Mouse (Mus musculus): ENCODE measurements around the gene Fam241b. TPM values are rescaled to one million over a fixed set of nuclear protein-coding genes. Genes with fewer than 3 reads are reported as not detected.
A peak's percentile ranks its signal among the peaks of the same experiment; 100 is the strongest.

Fam241b gene
- total RNA-seq, 2 experiments from 2014 or later = not detected

- ATAC-seq (ENCODE audit: poor library complexity, severe bottlenecking) = peak; percentile 83
These were observed 10.9 kb downstream of the Fam241b start, which contains the start of gene Neurog3 for GRCm38 (mm10) chr10:62132691-62133281. Gene Neurog3, plus strand, starts transcription at chr10:62133090.

DNA sequence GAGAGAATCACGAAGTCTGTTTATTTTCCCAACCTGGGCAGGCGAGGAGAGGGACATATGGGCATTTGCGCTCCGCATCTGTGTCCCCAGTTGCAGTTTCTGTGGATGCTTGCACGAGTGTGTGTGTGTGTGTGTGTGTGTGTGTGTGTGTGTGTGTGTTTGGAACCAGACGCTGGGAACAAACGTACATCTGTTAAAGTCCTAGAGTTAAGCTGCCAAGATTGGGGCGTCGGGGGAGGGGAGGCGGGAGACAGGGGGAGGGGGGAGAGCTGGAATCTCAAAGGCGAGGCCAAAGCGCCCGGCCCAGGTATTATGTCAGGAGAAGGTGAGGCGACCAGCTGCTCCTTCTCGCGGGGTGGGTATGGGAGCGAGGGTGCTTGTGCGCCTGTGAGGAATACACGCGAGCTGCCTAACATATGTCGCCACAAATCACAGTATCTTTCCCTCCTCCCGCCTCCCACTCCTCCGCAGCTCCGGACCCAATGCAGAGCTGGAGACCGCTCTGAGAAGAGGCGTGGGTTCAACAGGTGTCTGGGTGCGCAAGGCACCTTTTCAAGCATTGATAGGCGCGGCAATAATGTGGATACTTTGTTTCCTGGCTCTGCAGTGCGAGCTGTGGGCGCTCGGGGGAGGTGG is 15.3 kb downstream of the Fam241b start:
- no peak for ATAC-seq (ENCODE audit: poor library complexity, severe bottlenecking)

- ATAC-seq (ENCODE audit: poor library complexity, severe bottlenecking) = no peak
These were observed 15.9 kb downstream of the Fam241b start for GRCm38 (mm10) chr10:62127711-62128231.

GRCm38 (mm10) chr10:62127137-62127536 is 16.6 kb downstream of the Fam241b start:
- no peak for ATAC-seq (ENCODE audit: poor library complexity, severe bottlenecking)

- no peak for ATAC-seq (ENCODE audit: poor library complexity, severe bottlenecking)
These were observed 29.7 kb downstream of the Fam241b start for GRCm38 (mm10) chr10:62113865-62114647.

DNA sequence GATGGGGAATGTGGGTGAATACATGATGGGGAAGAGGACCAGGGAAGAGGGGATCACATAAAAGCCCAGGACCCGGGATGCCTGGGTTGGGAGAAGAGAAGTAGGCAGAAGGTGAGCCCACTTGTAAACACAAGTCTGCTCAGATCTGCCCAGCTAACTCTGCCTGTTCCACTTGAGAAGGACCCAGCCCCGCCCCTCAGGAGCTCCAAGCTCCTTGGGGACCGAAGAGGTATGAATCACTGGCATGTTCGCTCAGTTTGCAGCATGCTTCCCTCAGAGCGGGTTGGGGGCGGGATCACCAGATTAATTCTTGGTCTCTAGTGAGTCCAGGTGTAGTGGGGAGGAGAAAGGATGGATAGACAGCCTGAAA is 32.5 kb downstream of the Fam241b start:
- ATAC-seq (ENCODE audit: poor library complexity, severe bottlenecking) = 0 out of 2 replicates have a peak, but pooled peaks have one; percentile 12

- peak; percentile 97 for ATAC-seq (ENCODE audit: poor library complexity, severe bottlenecking)
These were observed 33.1 kb downstream of the Fam241b start for GRCm38 (mm10) chr10:62110504-62111206.

DNA sequence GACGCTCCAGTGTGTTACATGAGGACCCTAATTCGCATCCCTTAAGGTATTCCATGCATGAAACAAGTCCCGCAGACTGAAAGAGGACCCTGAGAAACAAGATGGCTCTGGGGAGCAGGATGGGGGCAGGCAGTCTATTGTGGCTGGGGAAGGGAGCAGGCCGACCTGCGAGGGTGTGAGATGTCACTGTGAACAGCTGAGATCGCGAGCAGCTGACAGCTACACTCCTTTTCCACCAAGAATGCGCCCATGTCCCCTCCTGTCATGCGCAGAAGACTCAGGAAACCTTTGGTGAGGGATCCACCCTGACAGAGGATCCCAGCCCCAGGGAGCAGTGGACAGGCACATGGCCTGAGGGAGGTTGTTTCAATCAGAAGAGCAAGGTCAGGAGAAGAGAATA is 36.7 kb downstream of the Fam241b start:
- no peak for ATAC-seq (ENCODE audit: poor library complexity, severe bottlenecking)

DNA sequence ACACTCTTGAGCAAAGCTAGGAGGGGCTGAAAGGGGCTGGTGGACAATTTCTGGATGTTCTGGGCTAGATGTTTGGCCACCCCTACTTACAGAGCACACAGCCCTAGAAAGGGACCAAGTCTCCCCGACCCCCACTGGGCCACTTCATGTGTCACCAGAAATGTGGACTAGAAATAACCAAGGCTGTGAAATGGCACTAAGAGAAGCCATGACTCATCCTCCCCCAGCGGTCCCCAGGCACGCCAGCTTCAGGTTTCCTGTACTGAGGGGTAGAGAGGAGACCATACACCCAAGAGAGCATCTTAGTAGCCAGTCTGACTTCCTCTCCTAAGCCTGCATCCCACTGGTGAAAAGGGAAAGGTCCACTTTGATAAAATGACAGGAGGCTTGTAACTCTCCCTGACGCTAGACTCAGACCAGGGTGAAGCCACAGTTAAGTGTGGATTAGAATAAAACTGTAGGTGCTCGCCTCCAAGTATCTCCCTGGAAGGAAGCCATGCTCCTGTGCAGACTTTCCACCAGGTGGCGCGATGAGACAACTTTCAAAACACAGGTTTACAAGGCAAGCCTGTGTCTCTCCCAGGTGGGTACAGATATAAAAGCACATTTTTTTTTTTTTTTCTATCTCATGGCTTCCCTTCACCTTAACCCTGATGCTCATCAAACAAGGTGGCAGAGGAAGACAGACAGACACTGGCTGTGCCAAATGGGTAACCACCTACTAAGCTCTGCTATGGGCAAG is 38.7 kb downstream of the Fam241b start:
- ATAC-seq (ENCODE audit: poor library complexity, severe bottlenecking) = peak; percentile 61; the same call in 1 of the 2 replicates

DNA sequence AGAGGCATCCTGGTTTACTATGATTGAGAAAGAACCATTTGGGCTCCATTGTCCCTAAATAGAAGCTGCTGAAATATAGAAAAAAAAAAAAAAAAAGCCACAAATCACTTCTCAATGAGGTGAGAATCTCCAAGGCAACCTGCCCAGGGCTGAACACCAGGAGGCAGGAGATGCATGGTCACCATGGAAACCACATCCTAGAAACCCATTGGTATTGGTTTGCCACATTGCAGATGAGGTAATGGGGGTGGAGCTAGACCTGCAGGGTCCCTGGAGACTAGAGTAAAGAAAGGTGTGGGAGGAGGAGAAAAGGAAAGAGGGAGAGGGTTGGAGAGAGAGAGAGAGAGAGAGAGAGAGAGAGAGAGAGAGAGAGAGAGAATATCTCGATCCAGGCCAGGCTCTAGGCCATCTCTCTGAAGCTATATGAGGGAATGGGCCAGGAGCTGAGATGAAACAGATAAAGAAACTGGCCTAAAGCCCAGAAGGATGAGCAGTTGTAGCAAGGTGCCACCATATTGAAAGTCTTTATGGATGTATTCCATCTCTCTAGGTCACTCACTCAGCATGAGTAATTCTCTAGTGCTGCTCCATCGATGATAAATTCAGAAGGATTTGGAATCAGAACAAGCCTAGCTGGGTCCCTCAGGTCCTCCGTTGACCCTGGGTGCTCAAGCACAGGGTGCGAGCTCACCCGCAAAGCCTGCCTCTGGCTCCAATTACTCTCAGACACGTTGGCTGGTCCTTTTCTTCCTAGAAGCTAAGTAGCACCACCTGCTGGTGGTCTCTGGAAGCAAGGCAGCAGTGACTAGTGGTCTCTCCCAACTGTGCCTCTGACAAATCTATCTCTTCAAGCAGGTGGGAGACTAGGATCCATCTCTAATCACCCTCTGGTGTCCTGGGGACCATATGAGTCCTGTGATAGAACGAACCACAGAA is 41.9 kb downstream of the Fam241b start:
- ATAC-seq (ENCODE audit: poor library complexity, severe bottlenecking) = peak; percentile 75

DNA sequence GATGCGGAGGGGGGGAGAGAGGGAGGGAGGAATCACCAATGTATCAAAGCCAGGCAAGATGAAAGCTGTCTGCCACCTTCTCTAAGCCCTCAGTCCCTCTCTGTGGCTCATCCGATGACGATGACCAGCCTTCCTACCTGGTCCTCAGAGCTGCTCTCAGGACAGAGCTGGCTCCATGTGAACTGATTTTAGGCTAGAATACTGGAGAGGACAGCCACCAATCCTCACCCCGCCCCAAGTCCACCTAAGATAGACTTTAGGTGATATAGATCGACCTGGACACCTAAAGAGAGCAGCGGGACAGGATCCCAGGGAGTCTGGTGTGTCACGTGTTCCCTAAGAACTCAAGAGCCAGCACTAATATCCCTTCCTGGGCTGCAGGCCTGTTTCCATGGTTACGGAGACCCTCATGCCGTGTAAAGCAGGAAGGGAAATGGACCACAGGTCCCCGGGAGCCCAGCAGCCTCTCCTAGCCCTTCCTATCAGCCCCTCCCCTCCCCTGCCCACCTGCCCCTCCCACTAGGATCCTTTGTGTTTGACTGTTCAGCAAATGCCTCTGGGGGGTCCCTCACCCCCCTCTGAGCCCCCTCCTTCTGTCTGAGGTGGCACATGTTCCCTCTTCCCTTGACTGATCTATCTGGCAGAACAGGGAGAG is 43.8 kb downstream of the Fam241b start:
- ATAC-seq (ENCODE audit: poor library complexity, severe bottlenecking) = no peak

DNA sequence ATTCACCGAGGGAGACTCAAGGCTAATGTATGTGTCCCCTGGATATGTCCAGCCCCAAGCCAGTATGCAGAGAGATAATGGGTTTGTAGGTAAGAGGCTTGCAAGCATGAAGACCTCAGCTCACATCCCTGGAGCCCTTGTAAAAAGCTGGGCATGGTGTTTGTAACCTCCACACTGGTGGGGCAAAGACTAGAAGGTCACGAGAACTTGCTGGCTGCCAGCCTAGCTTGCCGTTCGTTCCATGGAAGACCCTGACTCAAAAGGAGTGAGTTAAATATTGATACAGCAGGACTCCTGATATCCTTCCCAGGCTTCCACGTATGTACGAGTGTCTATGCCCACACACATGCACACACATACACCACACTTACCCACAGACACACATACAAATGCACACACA is 49.3 kb downstream of the Fam241b start:
- no peak for ATAC-seq (ENCODE audit: poor library complexity, severe bottlenecking)

GRCm38 (mm10) chr10:62093903-62094302 is 49.8 kb downstream of the Fam241b start:
- ATAC-seq (ENCODE audit: poor library complexity, severe bottlenecking) = no peak

GRCm38 (mm10) chr10:62089486-62089885 is 54.2 kb downstream of the Fam241b start:
- ATAC-seq (ENCODE audit: poor library complexity, severe bottlenecking) = no peak

- no peak for ATAC-seq (ENCODE audit: poor library complexity, severe bottlenecking)
These were observed 54.6 kb downstream of the Fam241b start for GRCm38 (mm10) chr10:62089071-62089470.

DNA sequence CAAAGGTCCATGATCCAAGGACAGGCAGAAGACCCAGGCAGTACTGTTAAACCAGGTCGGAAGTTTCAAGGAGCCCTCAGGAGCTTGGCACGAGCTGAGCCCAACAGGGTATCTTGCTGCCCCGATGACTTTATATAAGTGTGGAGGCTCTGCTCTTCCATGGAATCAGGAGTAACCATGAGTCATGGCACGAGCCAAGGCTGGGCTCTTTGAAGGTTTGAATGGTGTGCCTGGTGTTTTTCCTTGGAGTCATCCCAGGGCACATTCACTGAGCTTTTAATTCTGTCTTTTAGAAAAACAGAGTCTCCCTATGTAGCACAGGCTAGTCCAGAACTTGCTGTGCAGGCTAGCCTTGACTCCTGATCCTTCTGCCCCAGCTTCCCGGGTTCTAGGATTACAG is 55.3 kb downstream of the Fam241b start:
- no peak for ATAC-seq (ENCODE audit: poor library complexity, severe bottlenecking)

DNA sequence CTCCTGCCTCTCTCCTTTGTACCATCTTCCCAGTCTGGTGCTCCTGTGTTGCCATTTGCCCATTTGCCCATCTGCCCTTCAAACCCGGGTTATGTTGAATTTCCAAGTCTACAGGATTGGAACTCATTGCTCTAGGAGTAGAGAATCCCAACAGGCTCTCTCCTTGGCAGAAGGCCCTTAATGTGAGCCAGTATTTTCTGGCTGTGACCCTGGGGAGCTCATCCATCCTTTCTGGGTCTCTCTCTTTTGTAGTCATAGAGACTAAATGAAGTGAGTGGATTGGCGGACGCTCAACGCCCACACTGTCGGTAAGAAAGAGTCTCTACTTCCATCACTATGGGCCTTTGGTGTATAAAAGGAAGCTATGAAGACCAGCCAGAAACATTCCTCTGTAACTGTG is 56.9 kb downstream of the Fam241b start:
- ATAC-seq (ENCODE audit: poor library complexity, severe bottlenecking) = no peak

DNA sequence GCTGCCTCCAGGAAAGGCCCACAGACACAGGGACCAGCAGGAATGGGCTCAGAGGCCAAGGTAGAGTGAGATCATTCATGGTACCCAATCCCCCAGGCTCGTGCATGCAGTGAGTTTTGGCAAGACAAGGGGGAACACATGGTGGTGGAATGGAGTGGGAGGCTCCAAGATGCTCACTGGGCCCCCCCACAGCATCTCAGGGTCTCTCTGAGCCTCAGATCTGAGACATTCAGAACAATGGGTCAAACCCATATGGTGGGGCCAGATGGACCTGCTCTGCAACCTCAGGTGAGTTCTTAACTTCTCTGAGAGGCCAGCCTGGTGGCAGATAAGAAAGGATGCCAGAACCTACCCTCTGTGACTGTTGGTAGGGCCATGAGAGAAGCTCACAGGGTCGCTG is 57.7 kb downstream of the Fam241b start:
- ATAC-seq (ENCODE audit: poor library complexity, severe bottlenecking) = no peak
